Mouse (Mus musculus): ENCODE results near the gene Lpp.
A peak's percentile ranks its signal among the peaks of the same experiment; 100 is the strongest.

DNA sequence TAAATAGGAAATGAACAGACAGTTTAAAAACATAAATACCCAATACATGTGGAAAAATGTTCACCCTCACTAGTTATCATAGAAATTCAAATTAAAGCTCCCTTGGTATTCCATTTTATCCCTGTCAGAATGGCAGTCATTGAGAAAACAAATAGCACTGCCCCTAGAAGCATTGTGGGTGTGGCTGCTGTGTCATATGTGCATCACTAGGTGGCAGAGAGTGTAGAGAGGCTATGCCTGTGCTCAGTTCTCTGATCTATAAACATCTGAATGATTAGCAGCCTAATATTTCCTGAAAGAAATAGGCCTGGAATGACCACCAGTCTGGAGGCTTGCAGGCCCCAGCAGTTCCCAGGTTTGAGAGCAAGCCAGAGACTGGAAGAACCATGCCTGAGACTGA is 490.7 kb downstream of the Lpp start:
- TF ChIP-seq ZC3H11A (IDR thresholded peaks at IDR 0.05; ENCODE audit: low read depth, low read length), result no peak
- TF ChIP-seq CTCF (conservative IDR thresholded peaks at IDR 0.05 in 1 of 2, IDR thresholded peaks at IDR 0.05 in 1 of 2; ENCODE audit: low read depth in 2 of 2, low read length in 2 of 2), result peak; percentile 11 to 70; a peak in 2 of 4 replicates
- TF ChIP-seq USF2 (conservative IDR thresholded peaks at IDR 0.05; ENCODE audit: low read depth, low read length), result no peak
- no peak for TF ChIP-seq RCOR1 (conservative IDR thresholded peaks at IDR 0.05; ENCODE audit: low read depth, low read length)
- TF ChIP-seq EP300 (IDR thresholded peaks at IDR 0.05; ENCODE audit: low read length), result no peak
- no peak for TF ChIP-seq POLR2AphosphoS2 (IDR thresholded peaks at IDR 0.05; ENCODE audit: low read depth, low read length)
- no peak for TF ChIP-seq HCFC1 (IDR thresholded peaks at IDR 0.05; ENCODE audit: low read depth, low read length)

All from CH12.LX (cell line).